Mouse (Mus musculus) liver, adult 2 months (tissue): ENCODE measurements around the gene Gm20721.

Experiments
- CTCF ChIP-seq: fragments of 200-500 bp; IDR thresholded peaks from 2 replicates; pipeline ENCODE4 v1.5.1; 2011; ENCODE audit warnings: low read depth, low read length, control low read depth
- POLR2A ChIP-seq: fragments of 200-500 bp; IDR thresholded peaks from 2 replicates; pipeline ENCODE4 v1.6.1; 2011; ENCODE audit warnings: low read length, control low read depth; ENCODE audit not compliant: insufficient read depth; ENCODE audit errors: extremely low read depth

DNA sequence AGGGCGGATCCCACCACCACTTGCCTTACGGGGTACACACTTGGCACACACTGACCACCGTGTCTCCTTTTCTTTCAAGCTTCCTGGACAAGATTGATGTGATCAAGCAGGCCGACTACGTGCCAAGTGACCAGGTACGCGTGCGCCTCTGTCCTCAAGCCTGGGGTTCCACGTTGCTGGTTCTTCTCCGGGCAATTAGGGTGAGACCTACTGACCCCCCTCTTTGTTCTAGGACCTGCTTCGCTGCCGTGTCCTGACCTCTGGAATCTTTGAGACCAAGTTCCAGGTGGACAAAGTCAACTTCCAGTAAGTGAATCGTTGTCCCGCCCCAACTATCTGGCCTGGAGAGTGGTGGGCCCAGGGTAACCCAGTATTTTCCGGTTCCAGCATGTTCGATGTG lies 1.5 kb downstream of the Gm20721 start:
- TF ChIP-seq CTCF (no peak), POLR2A (no peak)
